Mouse (Mus musculus) cerebellum, adult 2 months (tissue): ENCODE results near the gene Aqp7.

ENCODE experiments used
- CTCF ChIP-seq: fragments of 200-500 bp; IDR thresholded peaks from 2 replicates; pipeline ENCODE4 v1.5.1; 2011; ENCODE audit warnings: low read depth, mild to moderate bottlenecking, control low read depth, low read length, moderate library complexity, borderline replicate concordance; ENCODE audit not compliant: insufficient read depth
- POLR2A ChIP-seq: fragments of 200-500 bp; IDR thresholded peaks from 2 replicates; pipeline ENCODE4 v1.6.1; 2011; ENCODE audit warnings: low read length, control low read depth, borderline replicate concordance; ENCODE audit not compliant: insufficient read depth

DNA sequence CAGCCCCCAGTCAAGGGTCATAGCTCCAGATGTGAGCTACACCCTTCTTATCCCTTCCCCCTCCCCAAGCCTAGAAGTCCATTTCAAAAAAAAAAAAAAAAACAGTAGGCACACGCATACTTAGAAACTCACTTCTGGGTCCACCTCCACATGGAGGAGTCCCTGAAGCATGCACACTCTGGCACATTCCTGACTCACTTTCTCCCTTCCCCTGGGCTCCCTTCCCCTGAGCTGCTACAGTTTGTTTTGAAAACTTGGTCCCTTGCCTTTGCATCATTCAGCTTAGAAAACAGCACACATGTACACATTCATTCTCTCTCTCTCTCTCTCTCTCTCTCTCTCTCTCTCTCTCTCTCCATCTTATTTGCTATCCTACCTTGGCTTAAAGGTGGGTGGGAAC is 45.0 kb upstream of the Aqp7 start:
- no peak for TF ChIP-seq CTCF
- TF ChIP-seq POLR2A: no peak
